Mouse (Mus musculus) liver, adult 2 months (tissue): ENCODE measurements at regions not wholly inside any gene's neighbourhood (a gene's known extent, or its start where the extent isn't known, plus 50 kb on each side); places are given as distances from the start of the nearest gene placed in this dataset.

ENCODE experiments used
- CTCF ChIP-seq: fragments of 200-500 bp; IDR thresholded peaks from 2 replicates; pipeline ENCODE4 v1.5.1; 2011; ENCODE audit warnings: low read depth, low read length, control low read depth
- POLR2A ChIP-seq: fragments of 200-500 bp; IDR thresholded peaks from 2 replicates; pipeline ENCODE4 v1.6.1; 2011; ENCODE audit warnings: low read length, control low read depth; ENCODE audit not compliant: insufficient read depth; ENCODE audit errors: extremely low read depth

DNA sequence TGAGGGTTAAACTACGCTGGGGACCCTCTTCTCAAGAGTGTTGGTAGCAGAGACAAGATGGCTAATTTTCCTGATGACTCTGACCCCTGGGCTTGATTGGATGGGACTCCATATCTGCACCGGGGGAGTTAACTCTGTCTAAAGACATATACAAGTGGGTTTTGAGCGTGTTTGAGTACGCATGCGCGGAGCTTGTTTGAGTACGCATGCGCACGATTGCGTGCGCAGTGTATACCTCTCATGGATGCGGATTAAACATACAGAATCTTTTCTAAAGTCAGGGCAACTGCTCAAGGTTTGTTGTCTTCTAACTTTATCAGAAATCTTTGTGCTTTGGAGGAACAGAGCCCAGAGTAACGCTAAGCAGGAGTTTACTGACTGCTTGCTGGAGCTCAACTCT is 146.8 kb upstream of the Gm4791 start:
- TF ChIP-seq POLR2A (no peak), CTCF (no peak)
